Mouse (Mus musculus) MEL (cell line): ENCODE results near the gene Ncam1. TPM values are rescaled to one million over a fixed set of nuclear protein-coding genes. Genes with fewer than 3 reads are reported as not detected.

Experiments
- DNase-seq: peaks from one replicate; pipeline ENCODE4 v3.0.0; 2011; ENCODE audit warnings: low read depth, low spot score
- H3K27ac ChIP-seq: 2 replicates; pipeline ENCODE4 v1.5.1; 2012; ENCODE audit warnings: low read depth, mild to moderate bottlenecking, control low read depth, low read length, moderate library complexity; ENCODE audit not compliant: control insufficient read depth
- H3K27me3 ChIP-seq, 2 experiments: fragments of 150-350 bp in 1 of 2; sonication (generic) in 1 of 2; 2 replicates each; pipeline ENCODE4 v1.6.1; 2012; ENCODE audit warnings: low read length in 2 of 2, mild to moderate bottlenecking in 2 of 2, improper control_type of control experiment in 1 of 2, moderate library complexity in 1 of 2; ENCODE audit not compliant: insufficient read depth in 2 of 2, control insufficient read depth in 1 of 2
- H3K36me3 ChIP-seq, 2 experiments: 2 replicates each; pipeline ENCODE4 v1.6.1; 2012 to 2014; ENCODE audit warnings: low read length in 2 of 2, improper control_type of control experiment in 1 of 2, inconsistent platforms in 1 of 2, mild to moderate bottlenecking in 1 of 2; ENCODE audit not compliant: insufficient read depth in 2 of 2, control insufficient read depth in 1 of 2
- H3K4me1 ChIP-seq, 2 experiments: fragments of 150-350 bp in 1 of 2; sonication (generic) in 1 of 2; 2 replicates each; pipeline ENCODE4 v1.6.1; 2012; ENCODE audit warnings: low read length in 2 of 2, improper control_type of control experiment in 1 of 2, mild to moderate bottlenecking in 1 of 2; ENCODE audit not compliant: insufficient read depth in 2 of 2, control insufficient read depth in 1 of 2
- H3K4me3 ChIP-seq, 2 experiments: fragments of 150-350 bp in 1 of 2; sonication (generic) in 1 of 2; 2 replicates each; pipeline ENCODE4 v1.5.1; 2012; ENCODE audit warnings: low read depth in 2 of 2, low read length in 2 of 2, mild to moderate bottlenecking in 2 of 2, moderate library complexity in 2 of 2, control low read depth in 1 of 2, improper control_type of control experiment in 1 of 2; ENCODE audit not compliant: control insufficient read depth in 1 of 2, insufficient read depth in 1 of 2
- H3K79me2 ChIP-seq: 2 replicates; pipeline ENCODE4 v1.6.1; 2012; ENCODE audit warnings: mild to moderate bottlenecking, low read length, moderate library complexity; ENCODE audit not compliant: control insufficient read depth, poor library complexity, insufficient read depth
- H3K9ac ChIP-seq: 2 replicates; pipeline ENCODE4 v1.6.1; 2012; ENCODE audit warnings: low read depth, mild to moderate bottlenecking, control low read depth, low read length, moderate library complexity; ENCODE audit not compliant: control insufficient read depth, poor library complexity, severe bottlenecking
- H3K9me3 ChIP-seq: fragments of 150-350 bp; sonication (generic); replicated peaks from 2 replicates; pipeline ENCODE4 v1.6.1; 2012; ENCODE audit warnings: mild to moderate bottlenecking, low read length, improper control_type of control experiment, moderate library complexity; ENCODE audit not compliant: insufficient read depth
- CHD1 ChIP-seq: IDR thresholded peaks from 2 replicates; pipeline ENCODE4 v1.6.1; 2012; ENCODE audit warnings: low read depth, mild to moderate bottlenecking, inconsistent platforms, low read length, improper control_type of control experiment
- CHD2 ChIP-seq: IDR thresholded peaks from 2 replicates; pipeline ENCODE4 v1.6.1; 2011; ENCODE audit warnings: low read length, improper control_type of control experiment
- CTCF ChIP-seq, 3 experiments: IDR thresholded peaks in 2 of 3; conservative IDR thresholded peaks in 1 of 3; 2 replicates each; pipeline ENCODE4 v1.5.1; 2011 to 2012; ENCODE audit warnings: low read length in 3 of 3, low read depth in 2 of 3, mild to moderate bottlenecking in 2 of 3, improper control_type of control experiment in 1 of 3, inconsistent platforms in 1 of 3, mixed read lengths in 1 of 3, moderate library complexity in 1 of 3; ENCODE audit not compliant: control insufficient read depth in 1 of 3, insufficient read depth in 1 of 3, poor library complexity in 1 of 3, severe bottlenecking in 1 of 3
- E2F4 ChIP-seq: IDR thresholded peaks from 2 replicates; pipeline ENCODE4 v1.6.1; 2011; ENCODE audit warnings: low read depth, low read length, improper control_type of control experiment, borderline replicate concordance
- ELF1 ChIP-seq: IDR thresholded peaks from 2 replicates; pipeline ENCODE4 v1.6.1; 2014; ENCODE audit warnings: low read depth, mild to moderate bottlenecking, inconsistent platforms, low read length, improper control_type of control experiment, moderate library complexity
- EP300 ChIP-seq, 2 experiments: IDR thresholded peaks; 2 replicates each; pipeline ENCODE4 v1.6.1; 2011; ENCODE audit warnings: improper control_type of control experiment in 2 of 2, low read length in 2 of 2, low read depth in 1 of 2, mild to moderate bottlenecking in 1 of 2
- GATA1 ChIP-seq: IDR thresholded peaks from 2 replicates; pipeline ENCODE4 v1.6.1; 2011; ENCODE audit warnings: low read depth, low read length, improper control_type of control experiment
- JUND ChIP-seq: IDR thresholded peaks from 2 replicates; pipeline ENCODE4 v1.6.1; 2011; ENCODE audit warnings: low read depth, mild to moderate bottlenecking, improper control_type of control experiment, low read length
- KAT2A ChIP-seq: conservative IDR thresholded peaks from 2 replicates; pipeline ENCODE4 v1.6.1; 2012; ENCODE audit warnings: low read depth, low read length, improper control_type of control experiment, inconsistent platforms
- MAFK ChIP-seq: IDR thresholded peaks from 2 replicates; pipeline ENCODE4 v1.6.1; 2011; ENCODE audit warnings: low read depth, mild to moderate bottlenecking, low read length, improper control_type of control experiment, borderline replicate concordance
- MAX ChIP-seq: IDR thresholded peaks from 2 replicates; pipeline ENCODE4 v1.6.1; 2011; ENCODE audit warnings: low read length, improper control_type of control experiment
- MAZ ChIP-seq: IDR thresholded peaks from 2 replicates; pipeline ENCODE4 v1.6.1; 2012; ENCODE audit warnings: low read depth, mild to moderate bottlenecking, inconsistent platforms, low read length, improper control_type of control experiment
- MXI1 ChIP-seq: IDR thresholded peaks from 2 replicates; pipeline ENCODE4 v1.6.1; 2011; ENCODE audit warnings: mild to moderate bottlenecking, low read depth, low read length, improper control_type of control experiment
- NELFE ChIP-seq: IDR thresholded peaks from 2 replicates; pipeline ENCODE4 v1.6.1; 2011; ENCODE audit warnings: low read depth, low read length, improper control_type of control experiment
- POLR2A ChIP-seq, 2 experiments: IDR thresholded peaks; 2 replicates each; pipeline ENCODE4 v1.6.1; 2011 to 2012; ENCODE audit warnings: low read length in 2 of 2, mild to moderate bottlenecking in 2 of 2, control low read depth in 1 of 2, improper control_type of control experiment in 1 of 2, low read depth in 1 of 2, moderate library complexity in 1 of 2; ENCODE audit not compliant: control insufficient read depth in 1 of 2, insufficient read depth in 1 of 2, poor library complexity in 1 of 2
- SMC3 ChIP-seq: IDR thresholded peaks from 2 replicates; pipeline ENCODE4 v1.6.1; 2011; ENCODE audit warnings: low read depth, low read length, improper control_type of control experiment
- TBP ChIP-seq: IDR thresholded peaks from 2 replicates; pipeline ENCODE4 v1.8.0; 2011; ENCODE audit warnings: low read depth, low read length, improper control_type of control experiment
- UBTF ChIP-seq: IDR thresholded peaks from 2 replicates; pipeline ENCODE4 v1.6.1; 2012; ENCODE audit warnings: low read depth, mild to moderate bottlenecking, inconsistent platforms, low read length, improper control_type of control experiment, moderate library complexity, borderline replicate concordance; ENCODE audit not compliant: insufficient read depth
- USF1 ChIP-seq: IDR thresholded peaks from 2 replicates; pipeline ENCODE4 v1.6.1; 2014; ENCODE audit warnings: low read depth, mild to moderate bottlenecking, inconsistent platforms, low read length, improper control_type of control experiment, moderate library complexity
- USF2 ChIP-seq, 2 experiments: IDR thresholded peaks; 2 replicates each; pipeline ENCODE4 v1.6.1; 2011 to 2012; ENCODE audit warnings: improper control_type of control experiment in 2 of 2, low read length in 2 of 2, borderline replicate concordance in 1 of 2, inconsistent platforms in 1 of 2, low read depth in 1 of 2, mild to moderate bottlenecking in 1 of 2; ENCODE audit not compliant: insufficient read depth in 1 of 2
- ZC3H11A ChIP-seq: IDR thresholded peaks from 2 replicates; pipeline ENCODE4 v1.6.1; 2012; ENCODE audit warnings: low read depth, mild to moderate bottlenecking, inconsistent platforms, low read length, improper control_type of control experiment
- ZKSCAN1 ChIP-seq: IDR thresholded peaks from 2 replicates; pipeline ENCODE4 v1.6.1; 2012; ENCODE audit warnings: low read depth, mild to moderate bottlenecking, inconsistent platforms, low read length, improper control_type of control experiment, moderate library complexity
- ZMIZ1 ChIP-seq: IDR thresholded peaks from 2 replicates; pipeline ENCODE4 v1.6.1; 2012; ENCODE audit warnings: low read depth, mild to moderate bottlenecking, inconsistent platforms, low read length, improper control_type of control experiment, moderate library complexity
- ZNF384 ChIP-seq: IDR thresholded peaks from 2 replicates; pipeline ENCODE4 v1.6.1; 2012; ENCODE audit warnings: low read depth, mild to moderate bottlenecking, inconsistent platforms, low read length, improper control_type of control experiment
- polyA plus RNA-seq, 2 experiments: library from polyadenylated mRNA; stranded (reverse) in 1 of 2; unstranded in 1 of 2; fragments of >175 nt in 1 of 2; fragments of >200 nt in 1 of 2; gene quantifications; 2 replicates each; pipeline versions ENCODE4 v1.2.1 to v1.2.4; 2012; ENCODE audit warnings: low replicate concordance in 2 of 2, low read depth in 1 of 2; ENCODE audit not compliant: insufficient read length in 2 of 2, insufficient read depth in 1 of 2, missing spikeins in 1 of 2
- total RNA-seq: library from RNA; depleted of rRNA; stranded (reverse); fragments of 300-350 nt; gene quantifications from 2 replicates; pipeline ENCODE4 v1.2.3, GENCODE M21; 2012

Ncam1 gene
- total and polyA plus RNA-seq, 3 experiments: not detected

DNA sequence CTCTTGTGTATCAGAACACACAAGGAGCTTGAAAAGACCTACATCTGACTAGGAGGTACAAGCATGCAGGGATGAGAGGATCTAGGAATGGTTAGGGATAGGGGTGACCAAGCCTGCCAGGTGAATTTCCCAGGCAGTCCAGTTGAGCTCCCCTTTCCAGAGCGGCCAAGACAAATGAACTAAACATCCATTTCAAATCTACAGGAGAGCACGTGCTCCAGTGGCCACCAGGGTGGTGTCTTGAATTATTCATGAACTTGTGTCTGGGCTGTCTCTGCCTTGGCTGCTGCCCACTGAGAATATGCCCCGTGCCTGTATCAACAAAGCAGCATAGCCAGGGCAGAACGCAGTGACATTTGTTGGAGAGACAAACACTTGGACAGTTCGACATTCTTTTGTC, 192.4 kb downstream of the Ncam1 start:
- no peaks in the 10 kb centered on the region for H3K79me2 ChIP-seq
- H3K4me1 ChIP-seq: no peaks in the 10 kb centered on the region
- no peaks in the 10 kb centered on the region for H3K27me3 ChIP-seq
- H3K27ac ChIP-seq: no peak overlapping the region
- DNase-seq: no peak
- no peak overlapping the region for H3K9ac ChIP-seq
- no peaks in the 10 kb centered on the region for H3K36me3 ChIP-seq
- H3K4me3 ChIP-seq: no peak overlapping the region
- TF ChIP-seq SMC3: no peak
- TF ChIP-seq USF2 (IDR thresholded peaks at IDR 0.05; ENCODE audit: borderline replicate concordance in 1 of 2, insufficient read depth in 1 of 2, low read depth in 1 of 2, low read length in 2 of 2): no peak
- no peak for TF ChIP-seq EP300 (IDR thresholded peaks at IDR 0.05; ENCODE audit: low read depth in 1 of 2, low read length in 2 of 2)
- no peak for TF ChIP-seq ZC3H11A
- TF ChIP-seq JUND: no peak
- TF ChIP-seq NELFE: no peak
- TF ChIP-seq POLR2A (IDR thresholded peaks at IDR 0.05; ENCODE audit: control insufficient read depth in 1 of 2, insufficient read depth in 1 of 2, low read depth in 1 of 2, low read length in 2 of 2, poor library complexity in 1 of 2): no peak
- no peak for TF ChIP-seq ZMIZ1
- TF ChIP-seq MAZ: no peak
- TF ChIP-seq UBTF: no peak
- TF ChIP-seq USF1: no peak
- TF ChIP-seq KAT2A: no peak
- no peaks in the 10 kb centered on the region for H3K9me3 ChIP-seq

- TF ChIP-seq KAT2A (no peak), TBP (no peak), ZKSCAN1 (no peak), ELF1 (no peak), GATA1 (no peak), E2F4 (no peak), CHD1 (no peak), UBTF (no peak), CTCF (IDR thresholded peaks at IDR 0.05 in 2 of 3, conservative IDR thresholded peaks at IDR 0.05 in 1 of 3; ENCODE audit: control insufficient read depth in 1 of 3, insufficient read depth in 1 of 3, low read depth in 2 of 3, low read length in 3 of 3, poor library complexity in 1 of 3, severe bottlenecking in 1 of 3) (no peak), MXI1 (no peak), CHD2 (no peak), MAX (no peak), ZNF384 (no peak), MAFK (no peak)
- Histone ChIP-seq H3K27ac (no peak overlapping the region), H3K4me1 (no peaks in the 10 kb centered on the region), H3K4me3 (no peak overlapping the region), H3K36me3 (no peaks in the 10 kb centered on the region), H3K9me3 (no peaks in the 10 kb centered on the region), H3K79me2 (no peaks in the 10 kb centered on the region), H3K27me3 (no peaks in the 10 kb centered on the region), H3K9ac (no peak overlapping the region)
- no peak for DNase-seq
Observed at GRCm38 (mm10) chr9:49605791-49606190, 192.9 kb downstream of the Ncam1 start.
